Mouse (Mus musculus) cerebellum, adult 11-12 months (tissue): ENCODE measurements around the gene Amn1.
"Not testable (repeated sequence)": the region's sequence is repeated elsewhere in the genome, so short reads cannot be mapped to it uniquely, and the experiment has no call there.

Experiments
- DNase-seq: peaks from one replicate; pipeline ENCODE4 v3.0.0; 2022

The Amn1 gene

GRCm38 (mm10) chr6:149154116-149155030, 34.1 kb downstream of the Amn1 start:
- no peak for DNase-seq

GRCm38 (mm10) chr6:149153473-149154115, 34.9 kb downstream of the Amn1 start:
- no peak for DNase-seq

- DNase-seq, result no peak
Measured at GRCm38 (mm10) chr6:149152119-149152518, 36.4 kb downstream of the Amn1 start.

GRCm38 (mm10) chr6:149148436-149149229, 39.9 kb downstream of the Amn1 start:
- no peak for DNase-seq

GRCm38 (mm10) chr6:149145143-149145542, 43.4 kb downstream of the Amn1 start:
- DNase-seq, result no peak

GRCm38 (mm10) chr6:149141393-149142173, 46.9 kb downstream of the Amn1 start:
- DNase-seq, result peak; percentile 55

- no peak for DNase-seq
Measured at GRCm38 (mm10) chr6:149139471-149139870, 49.0 kb downstream of the Amn1 start, which contains the start of gene Etfbkmt. Etfbkmt (plus strand) TSS chr6:149139849.

GRCm38 (mm10) chr6:149139011-149139410, 49.5 kb downstream of the Amn1 start:
- DNase-seq, result no peak

GRCm38 (mm10) chr6:149137936-149138335, 50.6 kb downstream of the Amn1 start:
- DNase-seq, result no peak

GRCm38 (mm10) chr6:149135631-149136030, 52.9 kb downstream of the Amn1 start:
- no peak for DNase-seq

- DNase-seq, result no peak
Measured at GRCm38 (mm10) chr6:149134391-149135150, 53.9 kb downstream of the Amn1 start.

- no peak for DNase-seq
Measured at GRCm38 (mm10) chr6:149132311-149133077, 56.0 kb downstream of the Amn1 start.

- no peak for DNase-seq
Measured at GRCm38 (mm10) chr6:149131111-149131510, 57.4 kb downstream of the Amn1 start.

GRCm38 (mm10) chr6:149129870-149130269, 58.6 kb downstream of the Amn1 start, which contains the start of gene Gm10203:
Gm10203 (plus strand) TSS chr6:149130170.
- not testable (repeated sequence) for DNase-seq

GRCm38 (mm10) chr6:149126675-149127074, 61.8 kb downstream of the Amn1 start:
- DNase-seq, result no peak

GRCm38 (mm10) chr6:149123042-149123441, 65.5 kb downstream of the Amn1 start:
- DNase-seq, result no peak

- DNase-seq, result no peak
Measured at GRCm38 (mm10) chr6:149119853-149120252, 68.7 kb downstream of the Amn1 start.

GRCm38 (mm10) chr6:149118935-149119334, 69.6 kb downstream of the Amn1 start:
- DNase-seq, result no peak

GRCm38 (mm10) chr6:149116992-149117391, 71.5 kb downstream of the Amn1 start:
- DNase-seq, result no peak

- DNase-seq, result no peak
Measured at GRCm38 (mm10) chr6:149108909-149109308, 79.6 kb downstream of the Amn1 start.

- no peak for DNase-seq
Measured at GRCm38 (mm10) chr6:149107615-149108014, 80.9 kb downstream of the Amn1 start.
